Mouse (Mus musculus): ENCODE measurements at regions not wholly inside any gene's neighbourhood (a gene's known extent, or its start where the extent isn't known, plus 50 kb on each side); places are given as distances from the start of the nearest gene placed in this dataset.
A peak's percentile ranks its signal among the peaks of the same experiment; 100 is the strongest.

- DNase-seq (ENCODE audit: low spot score), result no peak
Observed at GRCm38 (mm10) chr9:74650036-74650435, 211.7 kb upstream of the Onecut1 start.

DNA sequence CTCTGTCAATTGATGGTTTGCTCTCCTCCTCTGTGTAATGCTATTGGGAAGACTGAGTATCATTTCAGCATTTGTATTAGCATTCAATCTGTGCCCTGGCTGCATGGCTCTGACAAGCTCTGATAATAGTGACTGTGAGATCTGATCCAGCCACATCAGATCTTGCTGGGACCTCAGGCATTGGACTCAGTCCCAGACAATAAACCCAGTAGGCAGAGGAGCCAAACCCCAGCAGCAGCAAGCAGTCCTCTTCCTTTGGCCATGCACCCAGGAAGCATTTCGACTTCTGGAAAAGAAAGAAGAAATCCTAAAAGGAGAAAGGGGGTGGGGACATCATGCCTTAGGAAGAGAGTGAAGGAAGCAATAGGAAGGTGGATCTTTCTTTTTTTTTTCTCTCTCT is 205.8 kb upstream of the Onecut1 start:
- no peak for DNase-seq (ENCODE audit: low spot score)

GRCm38 (mm10) chr9:74656392-74656791 is 205.3 kb upstream of the Onecut1 start:
- no peak for DNase-seq (ENCODE audit: low spot score)

- DNase-seq (ENCODE audit: low spot score), result no peak
Observed at GRCm38 (mm10) chr9:74671356-74671952, 190.3 kb upstream of the Onecut1 start.

DNA sequence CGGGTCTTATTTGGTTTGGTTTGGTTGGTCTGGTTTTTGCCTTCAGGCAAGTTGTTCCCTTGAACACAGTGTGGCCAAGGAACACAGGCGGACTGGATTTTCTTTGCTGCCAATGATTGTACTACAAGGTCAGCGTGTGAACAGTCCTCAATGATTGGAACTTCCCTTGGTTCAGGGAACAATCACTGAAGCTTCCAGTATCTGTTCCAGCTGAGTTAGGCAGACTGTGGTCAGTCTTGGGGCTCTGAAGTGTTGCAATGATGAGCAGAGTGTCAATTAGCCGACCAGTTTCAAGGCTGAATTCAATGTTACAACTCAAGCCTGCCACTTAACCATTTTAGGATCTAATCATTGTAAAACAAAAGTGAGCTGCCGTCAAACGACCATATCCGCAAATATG is 189.5 kb upstream of the Onecut1 start:
- no peak for DNase-seq (ENCODE audit: low spot score)

DNA sequence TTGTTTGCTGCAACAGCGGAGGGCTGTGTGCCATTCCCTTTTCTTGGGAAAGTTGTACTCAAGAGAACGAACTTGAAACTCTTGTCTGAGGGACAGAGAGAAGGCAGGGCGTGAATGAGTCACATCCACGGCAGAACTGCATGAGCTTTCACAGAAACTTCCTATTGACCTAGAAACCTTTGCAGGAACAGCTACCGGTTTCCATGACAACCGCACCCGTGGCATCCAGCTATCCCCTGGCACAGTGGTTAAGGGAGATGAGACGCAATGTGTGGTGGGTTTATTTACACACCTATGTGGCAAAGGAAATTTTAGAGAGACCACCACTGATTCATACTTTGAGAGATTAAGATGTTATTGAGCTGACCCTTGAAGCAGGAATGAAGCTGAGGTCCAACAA is 163.5 kb upstream of the Onecut1 start:
- no peak for DNase-seq (ENCODE audit: low spot score)

GRCm38 (mm10) chr9:74705698-74706097 is 156.0 kb upstream of the Onecut1 start:
- DNase-seq (ENCODE audit: low spot score), result no peak

- DNase-seq (ENCODE audit: low spot score), result no peak
Observed at GRCm38 (mm10) chr9:74707608-74708007, 154.1 kb upstream of the Onecut1 start.

- no peak for DNase-seq (ENCODE audit: low spot score)
Observed at GRCm38 (mm10) chr9:74711698-74712097, 150.0 kb upstream of the Onecut1 start.

DNA sequence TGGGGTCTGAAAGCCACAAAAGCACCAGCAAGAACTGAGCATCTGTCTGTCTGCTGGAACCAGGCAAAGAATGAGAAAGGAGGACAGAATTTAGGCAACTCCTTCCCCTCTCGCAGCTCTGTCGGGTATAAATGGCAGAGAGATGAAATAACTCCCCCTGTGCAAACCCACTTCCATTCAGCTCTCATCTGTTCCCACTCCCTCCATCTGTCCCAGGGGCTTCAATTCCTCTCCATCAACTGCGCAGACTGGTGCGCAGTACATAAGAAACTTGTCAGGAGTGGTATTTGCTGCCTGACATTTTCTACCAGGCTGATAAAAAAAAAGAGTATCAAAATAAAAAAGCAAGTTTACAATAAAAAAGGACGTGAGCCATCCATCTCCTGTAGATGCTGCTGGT is 129.3 kb upstream of the Onecut1 start:
- no peak for DNase-seq (ENCODE audit: low spot score)

DNA sequence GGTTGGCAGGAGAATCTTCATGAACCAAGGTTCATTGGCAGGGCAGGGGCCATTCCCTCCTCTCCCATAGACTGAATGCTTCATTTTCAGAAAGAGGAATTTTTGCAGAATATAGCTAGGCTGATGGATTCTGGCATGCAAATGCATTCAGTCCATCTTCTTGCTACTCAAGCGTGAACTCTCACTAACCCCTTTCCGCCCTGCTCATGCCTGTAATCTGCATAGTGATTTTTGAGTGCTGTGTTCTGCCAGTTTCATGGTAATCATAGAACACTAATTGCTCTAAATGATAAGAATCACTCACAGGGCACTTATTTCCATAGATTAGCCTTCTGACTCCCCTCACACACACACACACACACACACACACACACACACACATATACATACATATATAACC is 119.8 kb upstream of the Onecut1 start:
- DNase-seq (ENCODE audit: low spot score), result no peak

- no peak for DNase-seq (ENCODE audit: low spot score)
Observed at GRCm38 (mm10) chr9:74747886-74748285, 113.8 kb upstream of the Onecut1 start.

GRCm38 (mm10) chr9:74758025-74758424 is 103.7 kb upstream of the Onecut1 start:
- DNase-seq (ENCODE audit: low spot score), result no peak

GRCm38 (mm10) chr9:74758876-74759275 is 102.8 kb upstream of the Onecut1 start:
- no peak for DNase-seq (ENCODE audit: low spot score)

GRCm38 (mm10) chr9:74780419-74780818 is 81.3 kb upstream of the Onecut1 start:
- DNase-seq (ENCODE audit: low spot score), result no peak

GRCm38 (mm10) chr9:74793394-74793793 is 68.3 kb upstream of the Onecut1 start:
- no peak for DNase-seq (ENCODE audit: low spot score)

DNA sequence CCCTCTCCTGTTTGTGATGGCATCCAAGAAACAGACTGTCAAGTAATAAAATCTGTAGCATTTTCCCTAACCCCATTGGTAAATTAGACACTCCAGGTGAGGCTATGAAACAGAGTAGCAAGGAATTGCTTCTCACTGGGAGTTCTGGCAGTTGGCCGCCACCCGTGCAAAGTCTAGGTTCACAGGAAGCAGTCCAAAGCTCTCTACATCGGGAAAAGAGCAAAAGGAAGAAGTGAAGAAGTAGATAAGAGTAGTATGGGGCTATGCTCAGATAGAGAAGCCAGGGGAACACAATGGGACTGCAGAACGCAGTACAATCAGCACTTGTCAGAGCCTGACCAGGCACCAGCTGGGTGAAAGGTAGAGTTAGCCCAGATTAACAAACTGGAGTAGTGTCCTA is 65.7 kb upstream of the Onecut1 start:
- peak; percentile 44 for DNase-seq (ENCODE audit: low spot score)

GRCm38 (mm10) chr9:74797272-74797844 is 64.4 kb upstream of the Onecut1 start:
- no peak for DNase-seq (ENCODE audit: low spot score)

- DNase-seq (ENCODE audit: low spot score), result no peak
Observed at GRCm38 (mm10) chr9:74801091-74801490, 60.6 kb upstream of the Onecut1 start.

- DNase-seq (ENCODE audit: low spot score), result no peak
Observed at GRCm38 (mm10) chr9:74811437-74811836, 50.3 kb upstream of the Onecut1 start.
